In genomic region chr17:14657123-14657522, GRCm38 (mm10) we compare ENCODE assay signal across 14 mouse cellular contexts. TPM values are rescaled to one million over a fixed set of nuclear protein-coding genes. Genes with fewer than 3 reads are reported as not detected.
"Had no signal": no experiment of that assay in that cellular context is flagged by ENCODE, and none has a peak within 500 bp of the region (broad histone marks: within the 10 kb centered on the region; RNA-seq: fewer than 3 reads in every experiment).

No protein-coding gene starts in this region.

- DNase-seq: kidney, adult 8-10 months; lung, embryonic 14.5 days; lung, postnatal 14 days; right cerebral cortex, postnatal 14 days; thymus, adult 2 months; thymus, postnatal 36 days had no signal

- H3K4me2 ChIP-seq: limb, embryonic 13.5 days; liver, embryonic 12.5 days; lung, embryonic 14.5 days; midbrain, embryonic 12.5 days had no signal

- H3K9me3 ChIP-seq: limb, embryonic 13.5 days; liver, embryonic 12.5 days; megakaryocyte, embryonic 14.5 days; midbrain, embryonic 12.5 days had no signal

- H3K27me3 ChIP-seq: limb, embryonic 13.5 days; liver, embryonic 12.5 days; megakaryocyte, embryonic 14.5 days; midbrain, embryonic 12.5 days had no signal

- H3K9ac ChIP-seq: limb, embryonic 13.5 days; liver, embryonic 12.5 days; lung, embryonic 14.5 days; midbrain, embryonic 12.5 days had no signal

- H3K4me3 ChIP-seq: layer of hippocampus, adult 2 months; limb, embryonic 13.5 days; liver, embryonic 12.5 days; megakaryocyte, embryonic 14.5 days; midbrain, embryonic 12.5 days had no signal

- H3K27ac ChIP-seq: layer of hippocampus, adult 2 months; limb, embryonic 13.5 days; liver, embryonic 12.5 days; macrophage; midbrain, embryonic 12.5 days had no signal

- ATAC-seq: inflammation-experienced regulatory T-cells, adult 6 months; liver, embryonic 12.5 days; midbrain, embryonic 16.5 days had no signal

- H3K4me1 ChIP-seq: limb, embryonic 13.5 days; liver, embryonic 12.5 days; megakaryocyte, embryonic 14.5 days; midbrain, embryonic 12.5 days had no signal

- H3K36me3 ChIP-seq: limb, embryonic 13.5 days; liver, embryonic 12.5 days; midbrain, embryonic 12.5 days had no signal

RNA-seq across cellular contexts. Expression of gene Thbs2, which starts 36.9 kb away (rescaled TPM):
- polyA plus RNA-seq: macrophage had no signal
